Mouse (Mus musculus): ENCODE results near the gene Cep112.

The Cep112 gene

GRCm38 (mm10) chr11:108447148-108447547 lies 22.2 kb downstream of the Cep112 start:
- peak; percentile 12 for DNase-seq (ENCODE audit: low read depth)

- peak; percentile 88 for DNase-seq (ENCODE audit: low read depth)
These were observed 24.8 kb downstream of the Cep112 start for GRCm38 (mm10) chr11:108449811-108450210.

GRCm38 (mm10) chr11:108459599-108459998 lies 34.6 kb downstream of the Cep112 start:
- DNase-seq (ENCODE audit: low read depth), result peak; percentile 27

- DNase-seq (ENCODE audit: low read depth), result no peak
These were observed 39.1 kb downstream of the Cep112 start for GRCm38 (mm10) chr11:108464138-108464537.

- no peak for DNase-seq (ENCODE audit: low read depth)
These were observed 39.8 kb downstream of the Cep112 start for GRCm38 (mm10) chr11:108464715-108465301.

GRCm38 (mm10) chr11:108475738-108476137 lies 50.7 kb downstream of the Cep112 start:
- DNase-seq (ENCODE audit: low read depth), result no peak

GRCm38 (mm10) chr11:108476226-108476625 lies 51.2 kb downstream of the Cep112 start:
- DNase-seq (ENCODE audit: low read depth), result no peak

GRCm38 (mm10) chr11:108483976-108484375 lies 59.0 kb downstream of the Cep112 start:
- no peak for DNase-seq (ENCODE audit: low read depth)

GRCm38 (mm10) chr11:108488256-108488655 lies 63.3 kb downstream of the Cep112 start:
- DNase-seq (ENCODE audit: low read depth), result no peak

GRCm38 (mm10) chr11:108489863-108490262 lies 64.9 kb downstream of the Cep112 start:
- no peak for DNase-seq (ENCODE audit: low read depth)

- no peak for DNase-seq (ENCODE audit: low read depth)
These were observed 83.2 kb downstream of the Cep112 start for GRCm38 (mm10) chr11:108508190-108508589.

GRCm38 (mm10) chr11:108527725-108528363 lies 102.9 kb downstream of the Cep112 start:
- DNase-seq (ENCODE audit: low read depth), result no peak

- no peak for DNase-seq (ENCODE audit: low read depth)
These were observed 107.9 kb downstream of the Cep112 start for GRCm38 (mm10) chr11:108532901-108533300.

- no peak for DNase-seq (ENCODE audit: low read depth)
These were observed 109.0 kb downstream of the Cep112 start for GRCm38 (mm10) chr11:108534014-108534413.

GRCm38 (mm10) chr11:108552997-108553622 lies 128.1 kb downstream of the Cep112 start:
- DNase-seq (ENCODE audit: low read depth), result no peak

- no peak for DNase-seq (ENCODE audit: low read depth)
These were observed 128.9 kb downstream of the Cep112 start for GRCm38 (mm10) chr11:108553881-108554280.

GRCm38 (mm10) chr11:108558544-108558943 lies 133.6 kb downstream of the Cep112 start:
- DNase-seq (ENCODE audit: low read depth), result no peak

GRCm38 (mm10) chr11:108559506-108559905 lies 134.5 kb downstream of the Cep112 start:
- DNase-seq (ENCODE audit: low read depth), result no peak

GRCm38 (mm10) chr11:108562076-108562475 lies 137.1 kb downstream of the Cep112 start:
- DNase-seq (ENCODE audit: low read depth), result no peak

- DNase-seq (ENCODE audit: low read depth), result no peak
These were observed 161.7 kb downstream of the Cep112 start for GRCm38 (mm10) chr11:108586551-108587184.

GRCm38 (mm10) chr11:108593207-108593958 lies 168.4 kb downstream of the Cep112 start:
- no peak for DNase-seq (ENCODE audit: low read depth)

GRCm38 (mm10) chr11:108593959-108594579 lies 169.1 kb downstream of the Cep112 start:
- DNase-seq (ENCODE audit: low read depth), result no peak
